Mouse (Mus musculus): ENCODE results near the gene Fas. TPM values are rescaled to one million over a fixed set of nuclear protein-coding genes. Genes with fewer than 3 reads are reported as not detected.

Gene Fas
- total RNA-seq, 2 experiments from 2014 or later, result 0.90 TPM; not detected in 1

DNA sequence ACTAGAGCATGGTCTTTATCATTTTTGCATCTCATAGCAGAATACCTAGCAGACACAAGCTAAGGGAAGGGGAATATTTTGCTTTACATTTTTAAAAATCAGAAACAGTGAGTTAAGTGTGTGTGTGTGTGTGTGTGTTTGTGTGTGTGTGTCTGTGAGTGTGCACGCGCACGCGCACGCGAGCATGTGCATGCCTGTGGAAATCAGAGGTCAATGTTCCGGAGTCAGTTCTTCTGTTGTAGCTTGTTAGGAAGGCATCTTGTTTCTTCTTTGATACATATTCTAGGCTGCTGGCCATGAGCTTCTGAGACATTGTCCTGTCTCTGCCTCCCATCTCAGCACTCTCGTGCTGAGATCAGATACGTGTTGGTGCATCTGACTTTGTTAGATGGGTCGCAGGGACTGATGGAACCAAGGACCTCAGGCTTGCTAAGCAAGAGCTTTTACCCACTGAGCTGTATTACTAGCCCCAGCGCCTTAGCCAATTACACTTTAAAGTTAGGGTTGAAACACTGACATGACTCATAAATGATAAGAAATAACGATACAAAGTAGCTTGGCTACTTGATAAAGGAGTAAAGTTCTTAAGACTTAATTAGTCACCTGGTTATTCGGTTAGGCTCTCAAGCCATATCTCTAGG lies 19.5 kb upstream of the Fas start:
- intact Hi-C loops (cut with DNase I), result no loop called here
- no peak for DNase-seq (ENCODE audit: extremely low spot score in 1 of 2, low spot score in 2 of 2)

DNA sequence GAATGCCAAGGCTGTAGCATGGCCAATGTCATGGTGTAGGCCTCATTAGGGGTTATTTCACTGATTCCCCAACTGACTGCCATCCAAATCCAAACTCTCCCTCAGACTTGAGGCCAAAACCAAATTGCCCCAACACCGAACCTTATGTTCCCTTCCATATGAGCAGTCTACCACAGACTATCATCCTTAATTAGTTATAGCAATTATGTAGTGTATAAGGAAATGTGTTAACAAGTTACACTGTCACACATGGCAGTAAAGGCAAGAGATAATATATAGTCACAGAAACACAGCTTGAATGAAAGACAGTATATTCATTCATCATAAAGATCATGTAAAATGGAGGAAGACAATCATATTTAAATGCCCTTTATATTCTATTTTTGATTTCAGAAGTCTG lies 17.4 kb upstream of the Fas start:
- DNase-seq (ENCODE audit: extremely low spot score in 1 of 2, low spot score in 2 of 2), result no peak

DNA sequence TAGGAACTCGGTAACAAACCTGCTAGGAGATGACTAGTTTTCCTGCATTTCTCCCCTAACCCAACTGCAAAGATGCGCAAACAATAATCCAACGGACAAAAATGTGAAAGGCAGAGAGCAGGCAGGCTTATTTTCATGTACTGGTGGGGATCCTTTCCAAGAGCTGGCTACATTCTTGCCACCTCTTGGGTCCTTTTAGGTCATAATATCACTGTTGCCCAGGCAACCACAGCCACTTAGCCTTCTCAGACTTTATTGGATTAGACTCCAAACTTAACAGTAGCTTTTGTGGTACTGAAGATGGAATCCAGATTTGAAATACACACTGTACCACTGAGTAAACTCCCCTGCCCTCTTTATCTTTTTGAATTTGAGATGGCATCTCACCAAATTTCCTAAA lies 12.4 kb upstream of the Fas start:
- intact Hi-C loops (cut with DNase I), result no loop called here
- no peak for DNase-seq (ENCODE audit: extremely low spot score in 1 of 2, low spot score in 2 of 2)

More for the DNA sequence above, 17.4 kb upstream of the Fas start:
- intact Hi-C loops (cut with DNase I), result no loop called here

DNA sequence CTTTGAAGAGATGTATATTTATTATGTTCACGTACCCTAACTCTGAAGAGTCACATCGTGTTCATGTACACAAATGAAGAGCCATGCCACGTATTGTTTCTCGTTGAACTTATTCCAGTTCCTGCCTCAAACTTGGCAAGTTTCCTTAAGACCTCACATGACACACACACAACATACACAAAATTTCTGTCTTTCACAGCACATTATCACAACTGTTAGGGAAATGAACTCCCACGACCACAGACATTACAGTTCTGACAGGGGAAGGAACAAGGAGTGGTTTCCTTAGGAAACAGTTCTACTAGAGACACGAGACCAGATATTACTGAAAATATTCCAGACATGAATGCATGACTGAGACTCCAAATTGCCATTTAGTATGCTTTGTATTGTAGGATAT lies 6.9 kb upstream of the Fas start:
- intact Hi-C loops (cut with DNase I), result loop anchor here (5.0 kb wide), 1 partner anchor 41 kb away; no protein-coding TSS in a partner anchor
- DNase-seq (ENCODE audit: extremely low spot score in 1 of 2, low spot score in 2 of 2), result no peak

DNA sequence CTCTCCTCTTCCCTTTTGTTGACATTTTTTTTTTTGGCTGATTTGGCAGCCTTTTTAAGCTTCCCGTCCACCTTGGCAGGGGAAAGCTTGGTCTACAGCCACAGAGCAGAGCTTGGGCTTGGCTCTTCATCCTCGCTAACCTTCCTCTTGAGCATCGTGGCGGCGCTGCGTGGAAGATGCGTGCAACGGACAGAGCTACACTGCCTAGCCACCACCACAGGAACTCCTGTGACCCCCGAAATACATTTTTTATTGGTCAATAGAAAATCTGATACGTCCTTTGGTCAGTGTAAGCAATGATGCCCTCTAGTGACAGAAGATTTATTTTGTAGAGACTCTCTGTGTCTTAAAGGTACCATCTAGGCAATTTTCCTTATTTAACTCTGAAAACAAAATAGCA lies 6.1 kb upstream of the Fas start:
- intact Hi-C loops (cut with DNase I), result loop anchor here (5.0 kb wide), 1 partner anchor 42 kb away; no protein-coding TSS in a partner anchor
- no peak for DNase-seq (ENCODE audit: extremely low spot score in 1 of 2, low spot score in 2 of 2)

DNA sequence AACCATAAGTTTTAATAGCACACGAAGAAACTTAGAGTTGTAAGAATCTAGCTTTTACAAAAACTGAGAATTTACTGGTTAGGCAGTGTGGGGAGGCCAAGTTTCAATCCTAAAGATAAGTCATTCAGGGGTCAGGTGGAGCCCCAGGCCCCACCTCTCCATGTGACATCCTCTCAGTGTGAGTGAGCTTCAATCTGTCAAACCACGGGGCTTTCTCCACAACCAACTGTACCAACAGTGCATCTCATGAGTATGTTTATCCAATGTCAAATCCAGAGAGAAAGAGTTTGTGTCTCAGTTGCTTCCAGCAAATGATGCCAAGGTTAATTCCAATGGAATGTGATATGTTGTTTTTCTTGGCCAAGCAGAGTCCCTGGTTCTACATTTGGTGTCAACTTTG lies 5.6 kb upstream of the Fas start:
- intact Hi-C loops (cut with DNase I), result loop anchor here (5.0 kb wide), 1 partner anchor 43 kb away; no protein-coding TSS in a partner anchor
- DNase-seq (ENCODE audit: extremely low spot score in 1 of 2, low spot score in 2 of 2), result no peak

DNA sequence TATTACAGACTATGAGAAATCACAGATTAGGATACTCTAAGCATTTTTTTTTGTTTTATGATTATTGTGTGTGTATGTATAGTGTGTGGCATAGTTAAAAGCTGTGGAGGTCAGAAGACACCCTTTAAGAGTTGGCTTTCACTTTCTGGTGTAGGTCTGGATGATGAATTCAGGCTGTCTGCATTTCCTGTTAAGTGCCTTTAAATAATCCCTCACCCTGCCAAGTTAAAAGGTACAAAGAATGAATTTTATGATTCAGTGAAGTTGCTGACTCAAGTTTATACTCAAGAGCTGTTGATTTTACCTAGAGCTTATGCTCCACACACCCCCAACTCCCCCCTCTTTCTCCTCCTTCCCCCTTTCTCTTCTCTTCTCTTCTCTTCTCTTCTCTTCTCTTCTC lies 3.2 kb upstream of the Fas start:
- no peak for DNase-seq (ENCODE audit: extremely low spot score in 1 of 2, low spot score in 2 of 2)
- intact Hi-C loops (cut with DNase I), result no loop called here

DNA sequence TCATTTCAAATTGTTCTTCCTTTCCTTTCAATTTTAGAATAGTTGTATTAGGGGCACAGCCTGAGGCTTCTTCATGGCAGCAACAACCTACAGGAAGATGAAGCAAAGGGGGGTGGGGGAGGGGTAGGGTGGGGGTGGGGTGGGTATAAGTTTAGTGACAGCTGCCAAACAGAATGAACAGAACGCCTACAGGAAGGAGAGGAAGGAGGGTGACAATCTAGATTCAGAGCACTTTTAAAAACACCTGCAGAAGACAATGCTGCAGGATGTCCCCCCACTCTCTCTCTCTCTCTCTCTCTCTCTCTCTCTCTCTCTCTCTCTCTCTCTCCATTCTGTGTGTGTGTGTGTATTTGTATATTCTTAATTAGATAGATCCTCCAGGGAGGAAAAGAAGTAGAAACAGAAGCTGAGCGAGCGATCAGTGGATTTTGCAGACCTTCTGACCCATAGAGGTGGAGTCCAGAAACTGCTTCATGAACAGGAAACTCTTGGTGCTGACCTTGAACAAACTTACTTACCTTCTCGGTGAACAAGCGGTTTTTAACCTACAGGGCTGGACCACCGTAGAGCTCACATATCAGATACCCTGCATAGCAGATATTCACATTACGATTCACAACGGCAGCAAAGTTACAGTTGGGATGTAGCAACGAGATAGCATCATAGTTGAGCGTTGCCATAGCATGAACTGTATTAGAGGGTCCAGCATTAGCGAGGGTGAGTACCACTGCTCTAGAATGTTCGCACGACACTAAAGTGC lies 2.6 kb upstream of the Fas start:
- intact Hi-C loops (cut with DNase I), result no loop called here
- no peak for DNase-seq (ENCODE audit: extremely low spot score in 1 of 2, low spot score in 2 of 2)

DNA sequence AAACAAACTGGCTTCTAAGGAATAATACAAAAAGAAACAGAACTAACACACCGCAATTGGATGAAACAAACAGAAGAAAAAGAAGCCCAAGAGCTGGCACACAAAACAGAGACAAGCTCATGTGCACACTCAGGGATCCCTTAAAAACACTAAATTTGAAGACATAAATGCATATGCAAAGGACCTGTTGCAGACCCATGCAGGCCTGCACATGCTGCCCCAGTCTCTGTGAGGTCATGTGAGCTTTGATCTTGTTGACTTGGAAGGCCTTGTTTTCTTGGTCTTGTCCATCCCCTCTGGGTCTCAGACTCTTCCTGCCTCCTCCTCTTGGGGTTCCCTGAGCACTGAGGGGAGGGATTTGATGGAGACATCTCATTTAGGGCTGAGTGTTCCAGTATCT lies 1.8 kb upstream of the Fas start:
- intact Hi-C loops (cut with DNase I), result no loop called here
- DNase-seq (ENCODE audit: extremely low spot score in 1 of 2, low spot score in 2 of 2), result no peak

DNA sequence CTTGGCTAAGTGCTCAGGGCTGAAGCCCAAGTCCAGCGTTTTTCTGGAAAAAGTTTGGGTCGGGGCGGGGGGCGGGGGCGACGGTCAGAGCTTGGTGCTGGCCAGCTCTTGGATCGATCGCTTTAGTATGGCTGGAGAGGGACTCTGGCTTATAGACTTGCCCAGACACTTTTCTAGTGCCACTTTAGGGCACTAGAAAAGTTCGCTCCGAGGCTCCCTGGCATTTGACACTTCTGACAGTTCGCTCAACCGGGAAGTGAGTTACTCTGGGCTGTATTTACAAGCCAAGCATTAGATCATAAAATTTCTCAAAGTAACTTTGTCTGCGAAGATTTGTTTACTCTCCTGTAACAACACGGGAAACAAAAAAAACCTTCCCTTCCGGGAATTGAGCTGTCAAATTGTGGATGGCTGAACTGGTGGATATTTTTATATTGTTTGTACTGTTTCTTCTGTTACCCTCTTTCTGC lies 441 bp downstream of the Fas start:
- no peak for DNase-seq (ENCODE audit: extremely low spot score in 1 of 2, low spot score in 2 of 2)
- intact Hi-C loops (cut with DNase I), result no loop called here

DNA sequence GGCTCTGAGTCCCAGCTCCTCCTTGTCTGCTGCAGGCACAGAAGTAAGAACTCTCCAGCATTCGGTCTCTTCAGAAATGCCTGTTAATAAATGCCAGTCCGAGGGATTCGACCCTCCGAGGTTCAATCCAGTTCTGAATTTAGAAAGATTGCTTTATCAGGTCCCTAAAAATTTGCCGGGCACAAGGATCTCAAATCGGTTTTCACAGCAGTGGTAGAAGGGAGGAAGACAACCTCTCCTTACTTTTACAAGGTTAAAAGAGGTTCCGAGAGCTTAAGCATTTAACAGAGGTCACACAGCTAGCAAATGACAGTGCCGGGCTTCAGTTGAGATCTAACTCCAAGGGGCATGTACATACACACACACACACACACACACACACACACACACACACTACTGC lies 913 bp downstream of the Fas start:
- no peak for DNase-seq (ENCODE audit: extremely low spot score in 1 of 2, low spot score in 2 of 2)
- intact Hi-C loops (cut with DNase I), result no loop called here

DNA sequence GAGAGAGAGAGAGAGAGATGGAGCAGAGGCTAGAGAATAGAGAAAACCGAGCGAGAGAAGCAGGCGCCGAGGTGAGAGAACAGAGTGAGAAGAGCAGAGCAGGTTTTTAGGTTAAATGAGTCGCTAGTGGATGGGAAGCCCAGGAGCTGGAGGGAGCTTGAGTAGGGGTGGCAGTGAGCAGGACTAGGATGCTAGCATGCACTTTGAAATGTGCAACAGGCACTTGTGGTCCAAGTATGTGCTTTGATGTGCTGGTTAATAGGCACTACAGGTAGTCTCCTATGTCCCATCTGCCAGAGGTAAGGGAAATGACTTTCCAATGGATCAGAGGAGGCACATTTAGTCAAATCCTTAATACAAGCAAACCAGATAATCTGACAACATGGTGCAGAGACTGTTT lies 1.5 kb downstream of the Fas start:
- intact Hi-C loops (cut with DNase I), result no loop called here
- DNase-seq (ENCODE audit: extremely low spot score in 1 of 2, low spot score in 2 of 2), result no peak

DNA sequence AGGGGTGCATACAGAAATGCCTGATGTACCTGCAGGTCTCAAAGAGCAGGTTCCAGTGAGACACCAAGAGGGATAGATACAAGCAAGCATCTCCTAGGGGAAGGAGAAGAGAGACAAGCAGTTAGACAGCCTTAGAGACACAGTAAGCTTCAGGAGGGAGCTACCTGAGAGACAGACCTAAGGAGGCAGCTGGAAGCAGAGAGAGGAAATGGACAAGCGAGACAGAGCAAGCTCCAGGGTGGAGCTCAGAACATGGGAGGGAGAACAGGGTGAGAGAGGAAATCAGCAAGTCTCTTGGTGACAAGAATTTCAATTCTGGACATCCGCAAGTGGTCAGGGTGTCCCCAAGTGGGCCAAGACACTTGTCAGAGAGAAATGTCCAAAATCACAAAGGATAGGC lies 2.2 kb downstream of the Fas start:
- intact Hi-C loops (cut with DNase I), result no loop called here
- DNase-seq (ENCODE audit: extremely low spot score in 1 of 2, low spot score in 2 of 2), result no peak

DNA sequence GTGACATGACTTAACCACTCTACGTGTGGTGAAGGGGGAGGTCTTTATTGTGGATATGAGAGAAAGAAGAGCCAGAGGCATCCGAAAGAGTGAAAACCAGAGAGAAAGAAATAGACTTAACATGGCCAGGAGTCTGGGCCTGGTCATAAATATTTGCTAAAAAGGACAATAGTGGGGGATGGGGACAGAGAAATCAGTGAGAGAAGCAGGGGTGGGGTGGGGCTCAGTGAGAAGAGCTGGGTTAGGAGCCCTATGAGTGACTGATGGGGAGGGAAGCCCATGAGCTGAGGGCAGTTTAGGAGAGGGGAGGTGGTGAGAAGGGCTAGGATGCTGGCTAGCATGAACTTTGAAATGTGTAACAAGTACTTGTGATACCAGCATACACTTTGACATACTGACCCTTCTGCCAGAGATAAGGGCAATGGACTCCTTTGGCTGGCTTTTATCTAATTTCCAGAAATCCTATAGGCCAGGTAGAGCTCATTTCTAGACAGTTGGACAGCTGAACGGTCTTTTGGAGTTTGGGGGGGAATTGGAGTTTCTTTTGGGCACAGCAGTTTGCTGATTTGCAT lies 3.0 kb downstream of the Fas start:
- intact Hi-C loops (cut with DNase I), result no loop called here
- DNase-seq (ENCODE audit: extremely low spot score in 1 of 2, low spot score in 2 of 2), result no peak

DNA sequence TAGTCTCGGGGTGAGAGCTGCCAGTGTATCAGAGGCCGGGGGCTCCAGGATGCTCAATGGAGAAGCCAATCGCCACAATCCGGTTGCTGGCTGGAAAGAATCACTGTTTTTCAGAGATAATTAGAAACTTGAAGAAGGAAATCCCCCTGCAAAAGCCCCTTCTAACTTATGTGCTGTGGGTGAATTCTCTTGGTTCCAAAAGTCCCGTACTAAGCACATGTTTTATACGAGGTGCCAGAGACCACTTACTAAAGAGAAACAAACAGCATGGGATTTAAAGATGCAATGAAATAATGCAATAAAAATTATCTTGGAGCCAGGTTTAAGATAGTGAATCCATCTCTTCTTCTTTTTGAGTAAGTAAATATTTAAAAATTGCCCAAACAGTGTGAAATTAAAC lies 5.0 kb downstream of the Fas start:
- no peak for DNase-seq (ENCODE audit: extremely low spot score in 1 of 2, low spot score in 2 of 2)
- intact Hi-C loops (cut with DNase I), result no loop called here

DNA sequence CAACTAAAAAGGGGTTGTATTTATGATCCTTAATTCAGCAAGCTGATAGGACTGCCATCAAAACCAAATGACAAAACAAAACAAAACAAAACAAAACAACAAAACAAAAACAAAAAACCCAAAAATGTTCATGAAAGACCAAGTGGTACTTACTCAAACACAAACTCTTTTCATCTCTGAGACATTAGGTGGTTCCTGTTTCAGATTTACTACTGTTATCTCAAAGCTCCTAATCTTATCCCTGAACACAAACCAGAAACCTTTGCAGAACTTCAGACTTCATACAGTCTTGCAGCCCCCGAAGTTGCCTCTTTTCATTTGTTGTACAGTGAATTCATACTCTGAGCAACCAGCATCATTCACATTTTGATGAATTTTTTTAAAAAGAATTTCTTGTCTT lies 8.1 kb downstream of the Fas start:
- DNase-seq (ENCODE audit: extremely low spot score in 1 of 2, low spot score in 2 of 2), result no peak
- intact Hi-C loops (cut with DNase I), result no loop called here

DNA sequence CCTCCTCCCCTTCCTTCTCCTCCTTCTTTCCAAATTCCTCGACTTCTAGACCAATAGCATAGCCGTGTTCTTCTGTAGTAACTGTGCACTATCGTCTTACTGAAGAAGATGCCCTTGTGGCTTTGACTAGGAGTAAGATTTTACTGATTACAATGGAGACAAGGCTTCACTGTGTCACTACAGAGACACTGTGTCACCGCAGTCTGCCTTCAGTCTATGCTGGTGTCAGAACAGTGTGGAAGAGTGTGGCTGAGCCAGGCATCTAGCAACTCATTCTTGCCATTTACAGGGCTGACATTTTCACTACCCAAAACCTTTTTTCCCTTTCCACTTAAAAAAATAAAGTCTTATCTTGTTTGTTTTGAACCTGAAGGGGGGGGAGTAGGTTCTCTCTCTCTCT lies 8.8 kb downstream of the Fas start:
- intact Hi-C loops (cut with DNase I), result no loop called here

DNA sequence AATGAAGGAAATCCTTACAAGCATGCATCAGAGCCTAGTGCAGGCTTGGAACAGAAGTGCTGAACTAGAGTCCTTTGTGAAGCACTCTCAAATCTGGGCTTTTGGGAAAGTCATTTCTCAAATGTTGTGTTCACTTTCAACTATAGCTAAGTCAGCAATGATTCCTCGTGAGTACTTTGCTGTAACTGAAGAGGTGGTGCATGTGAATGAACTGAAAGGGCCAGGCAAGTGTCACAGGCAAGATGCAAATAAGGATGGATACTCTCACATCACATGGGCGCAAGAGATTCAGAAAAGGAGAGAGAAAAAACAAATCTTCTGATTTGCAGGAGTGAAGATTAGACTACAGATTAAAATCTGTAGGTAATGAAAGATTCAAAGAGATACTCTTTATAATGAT lies 10.0 kb downstream of the Fas start:
- no peak for DNase-seq (ENCODE audit: extremely low spot score in 1 of 2, low spot score in 2 of 2)
- intact Hi-C loops (cut with DNase I), result loop anchor here (10.0 kb wide), 1 partner anchor 136 kb away; the partner anchor contains the start of gene Ankrd22

More for the DNA sequence above, 8.8 kb downstream of the Fas start:
- DNase-seq (ENCODE audit: extremely low spot score in 1 of 2, low spot score in 2 of 2), result no peak

DNA sequence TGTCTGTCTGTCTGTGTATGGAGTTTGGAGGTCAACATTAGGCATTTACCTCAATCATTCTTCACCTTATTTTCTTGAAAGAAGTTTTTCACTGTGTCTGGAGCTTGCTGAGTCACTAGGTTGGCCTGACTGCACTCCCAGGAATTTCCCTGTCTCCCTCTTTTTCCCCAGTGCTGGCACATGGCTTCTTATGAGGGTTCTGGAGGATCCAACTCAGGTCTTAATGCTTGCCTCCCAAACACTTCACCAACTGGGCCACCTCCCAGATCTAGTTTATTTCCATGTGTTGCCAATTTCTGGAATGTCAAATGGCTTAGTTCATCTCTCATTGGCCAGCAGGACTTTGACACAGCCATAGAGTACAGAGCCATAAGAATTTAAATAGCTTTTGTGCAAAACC lies 14.5 kb downstream of the Fas start:
- intact Hi-C loops (cut with DNase I), result loop anchor here (10.0 kb wide), 1 partner anchor 140 kb away; the partner anchor contains the start of gene Ankrd22
- DNase-seq (ENCODE audit: extremely low spot score in 1 of 2, low spot score in 2 of 2), result no peak

DNA sequence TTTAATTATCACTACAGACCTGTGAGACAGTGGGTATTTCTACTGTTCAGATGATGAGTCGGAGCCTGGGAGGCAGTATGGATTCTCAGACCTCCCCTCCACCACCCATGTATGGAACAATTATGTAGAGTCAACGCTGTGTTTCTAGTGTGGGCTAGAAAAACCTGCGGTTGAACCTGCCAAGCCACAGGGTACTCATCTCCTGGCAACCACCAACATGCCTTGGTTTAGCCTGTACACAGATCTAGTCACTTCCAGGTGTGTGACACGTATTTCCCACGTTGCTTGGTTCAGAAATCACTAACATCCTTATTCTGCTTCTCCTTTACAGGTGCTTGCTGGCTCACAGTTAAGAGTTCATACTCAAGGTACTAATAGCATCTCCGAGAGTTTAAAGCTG lies 16.3 kb downstream of the Fas start:
- intact Hi-C loops (cut with DNase I), result loop anchor here (10.0 kb wide), 1 partner anchor 142 kb away; the partner anchor contains the start of gene Ankrd22
- DNase-seq (ENCODE audit: extremely low spot score in 1 of 2, low spot score in 2 of 2), result no peak
